Mouse (Mus musculus) embryonic facial prominence, embryonic 11.5 days (tissue): ENCODE measurements around the gene Selenoh. TPM values are rescaled to one million over a fixed set of nuclear protein-coding genes. Genes with fewer than 3 reads are reported as not detected.

Experiments used
- ATAC-seq: fragments of 200-750 bp; cut with Nextera tagmentation; replicated peaks from 2 replicates; pipeline ENCODE4 v1.8.0; 2017; ENCODE audit warnings: low read depth; ENCODE audit not compliant: insufficient number of reproducible peaks, low FRiP score, low TSS enrichment
- DNase-seq: peaks from one replicate; pipeline ENCODE4 v3.0.0-alpha.2; 2015; ENCODE audit warnings: low spot score
- H3K27ac ChIP-seq: fragments of 300-500 bp; sonication (generic); replicated peaks from 2 replicates; pipeline ENCODE4 v1.5.1; 2014; ENCODE audit warnings: mild to moderate bottlenecking, low read depth, low read length, control low read depth
- H3K27me3 ChIP-seq: fragments of 300-500 bp; sonication (generic); 2 replicates; pipeline ENCODE4 v1.6.1; 2014; ENCODE audit warnings: mild to moderate bottlenecking, low read length, moderate library complexity, mixed read lengths; ENCODE audit not compliant: control insufficient read depth, insufficient read depth
- H3K36me3 ChIP-seq: fragments of 300-500 bp; sonication (generic); replicated peaks from 2 replicates; pipeline ENCODE4 v1.6.1; 2014; ENCODE audit warnings: low read depth, mild to moderate bottlenecking, low read length, moderate library complexity, mixed read lengths; ENCODE audit not compliant: control insufficient read depth, insufficient read depth
- H3K4me1 ChIP-seq: fragments of 300-500 bp; sonication (generic); 2 replicates; pipeline ENCODE4 v1.6.1; 2014; ENCODE audit warnings: low read length, mixed read lengths; ENCODE audit not compliant: control insufficient read depth, insufficient read depth
- H3K4me2 ChIP-seq: fragments of 300-500 bp; sonication (generic); 2 replicates; pipeline ENCODE4 v1.6.1; 2014; ENCODE audit warnings: low read depth, mild to moderate bottlenecking, control low read depth, low read length, moderate library complexity
- H3K4me3 ChIP-seq: fragments of 300-500 bp; sonication (generic); 2 replicates; pipeline ENCODE4 v1.5.1; 2014; ENCODE audit warnings: low read depth, low read length, control low read depth
- H3K9ac ChIP-seq: fragments of 300-500 bp; sonication (generic); replicated peaks from 2 replicates; pipeline ENCODE4 v1.6.1; 2014; ENCODE audit warnings: mild to moderate bottlenecking, control low read depth, low read length
- H3K9me3 ChIP-seq: fragments of 300-500 bp; sonication (generic); replicated peaks from 2 replicates; pipeline ENCODE4 v1.6.1; 2016; ENCODE audit warnings: mild to moderate bottlenecking, low read length, inconsistent platforms, mixed read lengths; ENCODE audit not compliant: control insufficient read depth
- WGBS: fragments of 180-500 bp; shearing (Covaris S2); extraction: QIAGEN DNeasy Blood & Tissue Kit; methylation state at CpG from one replicate; pipeline ENCODE4 v1.1.7; 2014; 5-methylcytosine and 5-hydroxymethylcytosine counted together
- polyA plus RNA-seq: library from polyadenylated mRNA; unstranded; fragments of >200 nt; fragmentation: Nextera tagmentation; extraction: Ambion mirVana; gene quantifications from 2 replicates; pipeline ENCODE4 v1.2.1, GENCODE M21; 2014

The Selenoh gene
- polyA plus RNA-seq, 1 experiment from 2014 or later, result 446 TPM

- no peak overlapping the region for H3K27ac ChIP-seq
- no peak overlapping the region for H3K9ac ChIP-seq
- H3K4me2 ChIP-seq, result no peak overlapping the region
- H3K27me3 ChIP-seq, result no peaks in the 10 kb centered on the region
- H3K9me3 ChIP-seq, result no peaks in the 10 kb centered on the region
- no peaks in the 10 kb centered on the region for H3K4me1 ChIP-seq
- peaks cover 12% of the 10 kb centered on the region; the same call in 1 of the 2 replicates for H3K36me3 ChIP-seq
- ATAC-seq, result no peak
- no peak overlapping the region for H3K4me3 ChIP-seq
- no peak for DNase-seq
- 95% methylated on average over 21 of the region's 21 CpGs for WGBS
Observed at GRCm38 (mm10) chr2:84619646-84620340, 50.8 kb downstream of the Selenoh start.

Other genes with a start within 250 kb of the Selenoh start
- 23.9 and 24.2 TPM in 2 replicates for gene Calcrl, start 245.4 kb downstream of the Selenoh start, polyA plus RNA-seq
- 20.8 and 23.1 TPM in 2 replicates for gene Tfpi, start 194.0 kb downstream of the Selenoh start, polyA plus RNA-seq
- 39.3 and 40.6 TPM in 2 replicates for gene Ctnnd1, start 20.0 kb downstream of the Selenoh start, polyA plus RNA-seq
- gene Btbd18, start 11.7 kb downstream of the Selenoh start, polyA plus RNA-seq, result 0.07 TPM in 2 replicates
- gene Gm28635, start 7.3 kb upstream of the Selenoh start, polyA plus RNA-seq, result not detected in 2 replicates
- 62.1 and 68.2 TPM in 2 replicates for gene Med19, start 7.6 kb upstream of the Selenoh start, polyA plus RNA-seq
- 150 and 152 TPM in 2 replicates for gene Tmx2, start 8.4 kb upstream of the Selenoh start, polyA plus RNA-seq
- gene Zdhhc5, start 44.4 kb upstream of the Selenoh start, polyA plus RNA-seq, result 25.4 and 25.5 TPM in 2 replicates
- gene Clp1, start 56.6 kb upstream of the Selenoh start, polyA plus RNA-seq, result 58.5 and 61.1 TPM in 2 replicates
- 6.2 and 6.6 TPM in 2 replicates for gene Ypel4, start 63.3 kb upstream of the Selenoh start, polyA plus RNA-seq
- gene Gm19426, start 72.9 kb upstream of the Selenoh start, polyA plus RNA-seq, result 5.9 and 6.4 TPM in 2 replicates
- gene Serping1, start 104.7 kb upstream of the Selenoh start, polyA plus RNA-seq, result 21.0 and 22.4 TPM in 2 replicates
- 30.6 and 36.1 TPM in 2 replicates for gene Ube2l6, start 128.1 kb upstream of the Selenoh start, polyA plus RNA-seq
- 0.11 and 0.20 TPM in 2 replicates for gene Smtnl1, start 151.9 kb upstream of the Selenoh start, polyA plus RNA-seq
- 45.9 and 50.0 TPM in 2 replicates for gene Timm10, start 156.2 kb upstream of the Selenoh start, polyA plus RNA-seq
- 23.1 and 28.0 TPM in 2 replicates for gene Slc43a1, start 168.1 kb upstream of the Selenoh start, polyA plus RNA-seq
- 2.4 and 3.2 TPM in 2 replicates for gene Rtn4rl2, start 215.9 kb upstream of the Selenoh start, polyA plus RNA-seq